Mouse (Mus musculus) spleen, adult 2 months (tissue): ENCODE measurements around the gene Nr1i2.

ENCODE experiments used
- CTCF ChIP-seq: fragments of 200-500 bp; IDR thresholded peaks from 2 replicates; pipeline ENCODE4 v1.5.1; 2011; ENCODE audit warnings: mild to moderate bottlenecking, inconsistent platforms; ENCODE audit not compliant: insufficient read depth, insufficient read length, insufficient replicate concordance; ENCODE audit errors: extremely low read depth
- POLR2A ChIP-seq: fragments of 200-500 bp; IDR thresholded peaks from 2 replicates; pipeline ENCODE4 v1.6.1; 2011; ENCODE audit warnings: low read depth, low read length, inconsistent platforms

- TF ChIP-seq POLR2A, result no peak
- no peak for TF ChIP-seq CTCF
Measured at GRCm38 (mm10) chr16:38255927-38256326, 38.7 kb downstream of the Nr1i2 start.
